Comparison of ENCODE assay signal across 11 mouse cellular contexts in the genomic region with DNA sequence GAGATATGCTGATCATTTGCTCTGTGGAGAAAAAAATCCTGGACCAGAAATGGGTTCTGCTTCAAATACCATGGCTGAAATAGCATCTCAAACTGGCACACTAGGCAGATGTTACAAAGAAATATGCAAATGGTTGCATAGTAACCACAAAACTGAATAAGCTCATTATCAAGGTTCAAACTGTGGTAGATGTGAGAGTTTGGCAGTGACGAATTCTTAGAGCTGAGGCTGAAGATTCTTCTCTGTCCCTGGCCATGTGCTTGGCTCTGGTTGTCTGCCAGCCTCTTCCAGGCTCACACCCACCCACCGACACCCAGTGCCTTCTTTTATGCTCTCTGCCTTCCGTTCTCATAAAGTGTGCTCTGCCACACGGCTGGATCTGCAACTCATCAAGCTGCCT. TPM values are rescaled to one million over a fixed set of nuclear protein-coding genes. Genes with fewer than 3 reads are reported as not detected.
DNase-seq lines count a peak whose midpoint lies in the region; ATAC-seq and TF ChIP-seq lines count a peak whose summit lies in the region.
"Had no signal": no experiment of that assay in that cellular context is flagged by ENCODE, and none has a peak within 500 bp of the region (broad histone marks: within the 10 kb centered on the region; RNA-seq: fewer than 3 reads in every experiment).

No protein-coding gene starts in this region.

- peaks cover 4% of the 10 kb centered on the region; the same call in 1 of the 2 replicates for H3K36me3 ChIP-seq in spleen, adult 2 months (ENCODE audit: control insufficient read depth, insufficient read depth, low read length)
- H3K36me3 ChIP-seq: G1E had no signal

- WGBS in spleen, adult 2 months: 34% methylated on average over 4 of the region's 4 CpGs

- no peaks in the 10 kb centered on the region for H3K27me3 ChIP-seq in spleen, adult 2 months (ENCODE audit: control insufficient read depth, insufficient read depth, low read length)

- H3K4me3 ChIP-seq in spleen, adult 2 months (ENCODE audit: extremely low read depth, insufficient read depth, insufficient read length): no peak overlapping the region

- no peak for DNase-seq in spleen, adult 2 months (ENCODE audit: low read depth in 1 of 2, low spot score in 2 of 2)
- no peak for DNase-seq in spleen, postnatal 36 days (ENCODE audit: low spot score in 2 of 2)
- peak; percentile 71 for DNase-seq in layer of hippocampus, adult 11-12 months (ENCODE audit: low spot score)
- no peak for DNase-seq in kidney, adult 8-10 months
- DNase-seq in cerebellum, adult 11-12 months: no peak
- DNase-seq in embryo, embryonic 10.5 days (ENCODE audit: low spot score): no peak
- DNase-seq in cerebellum, adult 9-11 months: no peak

- TF ChIP-seq POLR2A in spleen, adult 2 months (IDR thresholded peaks at IDR 0.05; ENCODE audit: low read depth, low read length): no peak

- no peak for TF ChIP-seq CTCF in spleen, adult 2 months (IDR thresholded peaks at IDR 0.05; ENCODE audit: extremely low read depth, insufficient read depth, insufficient read length, insufficient replicate concordance)

- ATAC-seq in megakaryocyte, adult 5-6 weeks (ENCODE audit: poor library complexity, severe bottlenecking): 0 out of 2 replicates have a peak, but pooled peaks have one; percentile 14
- ATAC-seq: lung, postnatal 0 days had no signal

- 0 out of 2 replicates have a peak overlapping the region, but pooled peaks have one; percentile 12 for H3K27ac ChIP-seq in spleen, adult 2 months (ENCODE audit: insufficient read depth, low read length)
- H3K27ac ChIP-seq: kidney, postnatal 0 days had no signal

- H3K4me1 ChIP-seq in spleen, adult 2 months (ENCODE audit: control insufficient read depth, insufficient read depth, insufficient read length): peaks cover 32% of the 10 kb centered on the region

RNA-seq across cellular contexts. Expression of gene Ptprc, which starts 26.7 kb away (rescaled TPM):
- 239 and 294 TPM in 2 replicates for polyA plus RNA-seq in spleen, adult 2 months (2012; rRNA removed)
- total RNA-seq in megakaryocyte, adult 5-6 weeks (2015): 547 TPM in 2 replicates
- 704 and 786 TPM in 2 replicates for total RNA-seq in megakaryocyte, adult 5-6 weeks (2017)
- polyA plus RNA-seq: G1E had no signal
